Mouse (Mus musculus) layer of hippocampus, adult 8-10 months (tissue): ENCODE data around the gene Il15. TPM values are rescaled to one million over a fixed set of nuclear protein-coding genes. Genes with fewer than 3 reads are reported as not detected.

Experiments
- DNase-seq, 2 experiments: peaks; one replicate each; pipeline ENCODE4 v3.0.0; 2022; ENCODE audit warnings: low spot score in 2 of 2
- total RNA-seq, 4 experiments: library from RNA; stranded (reverse); gene quantifications; 2 replicates each; pipeline ENCODE4 v1.2.4; 2022

Il15 gene
- total RNA-seq, 4 experiments from 2014 or later: 2.0 to 3.8 (median 2.6) TPM

GRCm38 (mm10) chr8:82361061-82361460, 42.0 kb downstream of the Il15 start:
- no peak for DNase-seq

DNA sequence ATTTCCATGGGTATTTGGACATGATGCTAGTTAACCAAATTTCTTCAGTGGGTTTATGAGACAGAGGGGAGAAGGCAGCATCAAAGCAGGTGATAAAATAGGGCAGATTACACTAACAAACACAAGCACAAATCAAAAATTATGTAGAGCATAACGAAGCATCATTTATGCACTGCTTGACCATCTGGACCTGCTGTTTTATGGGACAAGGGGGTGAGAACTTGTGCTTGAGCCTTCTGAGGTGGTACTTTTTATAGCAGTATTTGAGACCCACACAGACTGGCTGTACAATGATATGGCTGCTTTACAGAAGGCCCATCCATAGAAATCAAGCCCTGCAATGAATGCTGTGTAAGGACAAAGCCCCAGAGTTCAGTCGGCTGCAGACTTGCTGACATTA, 46.9 kb downstream of the Il15 start:
- no peak for DNase-seq

DNA sequence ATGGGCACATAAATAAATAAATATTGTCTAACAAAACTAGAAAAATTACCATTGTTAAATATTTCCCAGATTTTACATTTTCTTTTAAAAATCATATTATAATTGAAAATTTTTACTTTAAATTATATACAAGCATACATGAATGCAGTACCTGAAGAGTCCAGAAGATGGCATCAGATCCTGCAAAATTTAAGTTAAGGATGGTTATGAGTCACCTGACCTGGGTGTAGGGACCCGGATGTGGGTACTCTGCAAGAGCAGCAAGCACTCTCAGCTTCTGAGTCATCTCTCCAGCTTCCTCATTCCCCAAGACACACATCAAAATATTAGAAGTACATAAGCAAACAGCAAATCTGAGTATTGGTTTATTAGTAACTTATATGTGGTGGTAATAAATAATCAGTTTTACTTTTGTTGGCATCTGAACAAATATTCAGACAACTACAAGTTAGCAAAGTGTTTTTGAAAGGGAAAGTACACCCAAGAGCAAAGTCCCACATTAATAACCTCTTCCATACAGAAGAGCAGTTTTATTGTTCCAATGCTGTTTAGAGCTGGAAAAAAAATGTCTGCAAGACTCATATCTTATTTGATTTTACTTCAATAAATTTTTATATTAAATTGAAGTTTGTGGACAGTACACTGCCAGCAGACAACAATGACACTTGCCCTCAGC, 51.6 kb downstream of the Il15 start:
- DNase-seq: no peak

DNA sequence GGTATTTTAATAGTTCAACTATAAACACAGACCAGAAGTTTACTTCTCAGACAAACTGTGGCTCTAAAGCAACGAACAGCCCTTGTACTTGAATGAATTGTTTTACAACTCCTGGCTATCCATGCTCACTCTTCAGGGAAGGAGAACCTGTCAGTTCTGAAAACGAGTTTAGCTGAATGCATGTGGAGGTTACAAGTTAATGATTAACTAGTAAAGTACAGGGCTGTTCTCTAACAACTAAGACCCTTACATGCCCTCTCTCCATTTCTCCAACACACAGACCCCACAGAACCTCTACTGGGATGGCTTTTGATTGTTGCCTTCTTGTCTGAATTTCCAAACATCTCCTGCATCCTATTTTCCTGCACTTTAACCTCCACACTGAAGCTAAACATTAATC, 53.7 kb downstream of the Il15 start:
- DNase-seq: no peak

GRCm38 (mm10) chr8:82346485-82346884, 56.5 kb downstream of the Il15 start:
- DNase-seq: no peak

- no peak for DNase-seq
Observed at GRCm38 (mm10) chr8:82331675-82332234, 71.3 kb downstream of the Il15 start.

GRCm38 (mm10) chr8:82327986-82328652, 74.9 kb downstream of the Il15 start:
- no peak for DNase-seq

GRCm38 (mm10) chr8:82326061-82326460, 77.0 kb downstream of the Il15 start:
- no peak for DNase-seq

DNA sequence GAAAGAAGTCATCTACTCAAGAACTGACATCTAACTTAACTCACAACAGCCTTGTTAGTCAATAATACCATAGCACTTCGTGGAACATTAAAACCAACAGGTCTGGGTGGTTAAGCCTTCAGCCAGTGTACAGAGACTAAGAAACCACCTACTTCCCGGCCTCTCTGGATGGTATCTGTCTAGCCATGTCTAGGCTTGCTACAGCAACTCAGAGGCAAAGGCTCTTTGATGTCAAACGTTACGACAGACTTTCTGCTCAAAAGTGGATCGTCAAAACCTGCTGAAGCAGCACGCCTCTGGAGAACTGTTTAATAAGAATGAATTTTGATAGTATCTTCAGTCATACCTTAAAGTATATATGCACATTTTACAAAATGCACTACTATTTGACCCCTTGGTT, 77.4 kb downstream of the Il15 start:
- no peak for DNase-seq

- DNase-seq: no peak
Observed at GRCm38 (mm10) chr8:82317446-82317845, 85.6 kb downstream of the Il15 start.

- no peak for DNase-seq
Observed at GRCm38 (mm10) chr8:82306424-82306823, 96.6 kb downstream of the Il15 start.

DNA sequence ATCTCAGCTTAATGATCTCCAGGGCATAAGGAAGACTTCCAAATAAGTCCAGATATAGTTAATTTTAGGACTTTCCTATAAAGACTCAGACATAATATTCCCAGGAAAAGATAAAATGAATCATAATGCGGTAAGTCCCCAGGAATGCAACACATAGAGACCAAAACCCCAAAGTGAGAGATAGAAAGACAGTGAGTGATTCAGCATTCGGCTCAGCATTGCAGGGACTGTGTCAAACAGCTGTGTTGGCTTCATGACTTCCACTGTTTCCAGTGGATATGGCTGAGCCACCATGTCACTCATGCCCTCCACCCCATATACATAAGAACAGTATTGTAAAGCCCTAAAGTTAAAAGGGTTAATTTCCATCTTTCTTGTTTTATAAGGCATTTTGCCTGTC, 106.8 kb downstream of the Il15 start:
- DNase-seq: no peak

DNA sequence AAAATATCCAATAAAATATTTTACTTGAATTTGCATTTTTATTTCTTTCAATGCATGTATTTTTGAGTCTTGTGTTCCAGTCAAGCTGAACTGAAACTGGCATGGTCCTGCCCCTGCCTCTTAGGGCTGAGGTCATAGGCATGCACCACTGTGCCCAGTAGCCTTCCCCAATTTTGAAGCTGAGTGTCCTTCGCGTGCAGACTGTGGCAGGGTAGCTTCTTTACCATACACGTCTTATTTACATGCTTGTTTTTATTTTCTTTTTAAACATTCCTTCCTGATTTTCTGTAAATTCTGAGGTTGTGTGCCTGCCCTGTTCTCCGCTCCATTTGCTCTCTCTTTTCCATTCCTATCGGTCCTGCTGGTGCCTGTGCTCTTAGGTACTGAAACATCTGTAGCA, 111.4 kb downstream of the Il15 start:
- no peak for DNase-seq

DNA sequence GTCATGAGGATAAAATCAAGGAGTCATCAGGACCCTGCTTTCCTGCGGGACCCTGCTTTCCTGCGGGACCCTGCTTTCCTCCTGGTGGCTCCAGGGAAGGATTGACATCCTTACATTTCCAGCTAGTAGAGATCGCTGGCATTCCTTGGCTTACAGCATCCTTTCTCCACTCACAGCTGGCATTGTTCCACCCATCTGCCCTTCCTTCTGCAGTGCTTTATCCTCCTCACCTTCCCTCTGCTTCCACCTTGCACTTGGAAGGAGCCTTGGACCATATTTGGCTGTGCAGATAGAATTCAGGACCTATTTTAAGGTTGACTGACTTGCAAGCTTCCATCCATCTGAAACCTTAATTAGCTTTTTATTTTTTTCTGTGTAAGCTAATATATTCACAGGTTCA, 117.2 kb downstream of the Il15 start:
- no peak for DNase-seq

DNA sequence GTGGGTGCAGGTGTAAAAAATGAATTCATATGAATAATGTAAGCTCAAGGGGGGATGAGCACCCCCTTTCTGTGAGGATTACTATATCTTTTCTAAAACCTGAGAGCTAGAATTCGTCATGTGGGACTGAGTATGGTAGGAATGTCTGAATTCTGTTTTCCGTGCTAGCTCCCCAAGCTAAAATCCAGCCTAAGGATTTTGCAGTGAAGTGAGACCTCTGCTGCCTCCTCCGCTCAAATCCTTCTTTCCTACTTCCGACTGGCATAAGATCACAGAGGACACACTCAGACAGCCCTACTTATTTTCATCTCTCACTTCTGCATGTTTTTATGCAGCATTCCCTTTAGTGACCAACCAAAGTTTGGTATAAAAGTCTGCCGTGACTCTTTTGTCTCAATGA, 121.0 kb downstream of the Il15 start:
- DNase-seq: no peak
